Mouse (Mus musculus): ENCODE measurements around the gene Neu1. TPM values are rescaled to one million over a fixed set of nuclear protein-coding genes. Genes with fewer than 3 reads are reported as not detected.
"Not testable (repeated sequence)": the region's sequence is repeated elsewhere in the genome, so short reads cannot be mapped to it uniquely, and the experiment has no call there.

Gene Neu1
- total RNA-seq, 1 experiment from 2014 or later: 39.9 TPM

DNA sequence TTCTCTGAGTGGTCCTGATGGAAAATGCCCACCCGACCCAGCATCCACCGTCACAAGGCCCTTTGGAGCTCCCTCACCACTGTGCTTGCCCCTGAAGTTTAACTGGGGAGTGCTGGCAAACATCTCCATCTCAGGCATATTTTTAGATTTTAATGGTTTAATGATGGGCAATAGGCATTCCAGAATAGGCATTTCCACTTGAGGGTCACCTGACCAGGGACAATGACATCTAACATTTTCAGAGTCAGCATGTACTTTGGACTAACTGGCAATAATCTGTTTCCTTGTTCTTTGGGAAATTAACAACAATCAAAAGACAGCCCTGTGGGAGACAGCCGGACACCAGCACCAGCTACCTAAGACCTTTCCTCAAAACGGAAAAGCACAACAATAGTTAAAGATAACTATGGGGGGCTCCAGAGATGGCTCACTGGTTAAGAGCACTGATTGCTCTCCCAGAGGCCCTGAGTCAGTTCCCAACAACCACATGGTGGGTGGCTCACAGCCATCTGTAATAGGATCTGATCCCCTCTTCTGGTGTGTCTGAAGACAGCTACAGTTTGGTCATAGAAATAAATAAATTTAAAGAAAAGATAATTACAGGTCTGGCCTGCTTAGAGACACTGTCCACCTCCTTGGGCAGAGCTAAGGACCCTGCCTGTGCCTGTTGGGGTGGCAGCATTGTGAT, 12.2 kb downstream of the Neu1 start:
- no peak for ATAC-seq (replicated peaks; ENCODE audit: insufficient number of reproducible peaks, low FRiP score, low TSS enrichment, poor library complexity, severe bottlenecking)

DNA sequence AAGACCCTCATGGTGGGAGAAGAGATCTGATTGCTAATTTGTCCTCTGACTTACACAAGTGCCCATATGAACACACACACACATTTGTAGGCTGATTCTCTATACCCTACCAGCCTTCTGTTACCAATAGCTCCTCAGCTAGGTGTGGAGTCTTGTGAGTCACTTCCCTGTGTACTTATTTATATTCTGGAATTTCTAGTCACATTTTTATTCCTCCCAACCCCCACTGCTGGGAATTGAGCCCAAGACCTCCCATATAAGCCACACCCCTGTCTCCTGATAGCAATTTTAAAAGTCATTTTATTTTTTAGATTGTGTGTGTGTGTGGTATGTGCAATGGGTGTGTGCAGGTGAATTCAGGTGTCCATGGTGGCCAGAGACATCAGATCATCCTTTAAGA, 13.3 kb downstream of the Neu1 start:
- ATAC-seq (replicated peaks; ENCODE audit: insufficient number of reproducible peaks, low FRiP score, low TSS enrichment, poor library complexity, severe bottlenecking): no peak

- ATAC-seq (replicated peaks; ENCODE audit: insufficient number of reproducible peaks, low FRiP score, low TSS enrichment, poor library complexity, severe bottlenecking): no peak
These were observed 15.6 kb downstream of the Neu1 start for GRCm38 (mm10) chr17:34946486-34947140.

- ATAC-seq (replicated peaks; ENCODE audit: insufficient number of reproducible peaks, low FRiP score, low TSS enrichment, poor library complexity, severe bottlenecking): 0 out of 2 replicates have a peak, but pooled peaks have one; percentile 38
These were observed 16.6 kb downstream of the Neu1 start for GRCm38 (mm10) chr17:34947606-34948005.

DNA sequence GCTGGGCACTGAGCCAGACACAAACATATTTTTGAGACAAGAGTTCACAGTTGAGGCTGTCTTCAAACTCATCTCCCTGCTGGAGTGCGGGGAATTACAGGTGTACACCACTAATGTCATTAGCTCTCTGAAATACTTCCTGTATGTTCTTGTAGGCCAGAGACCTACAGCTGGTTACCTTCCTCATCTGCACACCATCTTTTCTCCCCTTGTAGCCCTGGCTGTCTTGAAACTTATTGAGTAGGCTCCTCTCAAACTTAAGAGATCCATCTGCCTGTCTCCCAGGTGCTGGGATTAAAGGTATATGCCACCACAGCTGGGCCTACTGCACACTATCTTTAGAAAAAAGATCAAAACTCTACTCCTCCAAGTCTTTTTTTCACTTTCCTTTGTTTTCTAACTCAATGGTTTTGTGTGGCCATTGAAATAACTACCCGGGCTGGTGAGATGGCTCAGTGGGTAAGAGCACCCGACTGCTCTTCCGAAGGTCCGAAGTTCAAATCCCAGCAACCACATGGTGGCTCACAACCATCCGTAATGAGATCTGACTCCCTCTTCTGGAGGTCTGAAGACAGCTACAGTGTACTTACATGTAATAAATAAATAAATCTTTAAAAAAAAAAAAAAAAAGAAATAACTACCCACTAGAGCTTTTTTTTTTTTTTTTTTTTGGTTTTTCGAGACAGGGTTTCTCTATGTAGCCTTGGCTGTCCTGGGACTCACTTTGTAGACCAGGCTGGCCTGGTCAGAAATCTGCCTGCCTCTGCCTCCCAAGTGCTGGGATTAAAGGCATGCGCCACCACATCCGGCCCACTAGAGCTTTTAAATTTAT, 17.9 kb downstream of the Neu1 start:
- ATAC-seq (replicated peaks; ENCODE audit: insufficient number of reproducible peaks, low FRiP score, low TSS enrichment, poor library complexity, severe bottlenecking): not testable (repeated sequence)

DNA sequence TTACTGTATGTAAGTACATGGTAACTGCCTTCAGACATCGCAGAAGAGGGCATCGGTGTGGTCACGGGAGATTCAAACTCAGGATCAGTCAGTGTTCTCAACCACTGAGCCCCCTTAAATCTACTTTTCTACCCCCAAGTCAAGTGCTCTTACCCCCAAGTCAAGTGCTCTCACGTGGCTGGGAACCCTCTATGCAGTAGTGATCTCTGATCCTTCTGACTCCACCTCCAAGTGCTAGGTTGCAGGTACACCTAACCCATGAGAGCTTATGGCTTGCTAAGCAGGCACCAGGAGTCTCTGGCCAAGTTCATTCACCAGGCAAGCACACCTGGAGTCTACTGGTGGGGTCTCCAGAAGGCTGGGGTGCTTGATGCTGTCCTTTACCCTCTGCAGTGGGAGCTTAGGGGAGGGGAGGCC, 18.5 kb downstream of the Neu1 start:
- no peak for ATAC-seq (replicated peaks; ENCODE audit: insufficient number of reproducible peaks, low FRiP score, low TSS enrichment, poor library complexity, severe bottlenecking)

DNA sequence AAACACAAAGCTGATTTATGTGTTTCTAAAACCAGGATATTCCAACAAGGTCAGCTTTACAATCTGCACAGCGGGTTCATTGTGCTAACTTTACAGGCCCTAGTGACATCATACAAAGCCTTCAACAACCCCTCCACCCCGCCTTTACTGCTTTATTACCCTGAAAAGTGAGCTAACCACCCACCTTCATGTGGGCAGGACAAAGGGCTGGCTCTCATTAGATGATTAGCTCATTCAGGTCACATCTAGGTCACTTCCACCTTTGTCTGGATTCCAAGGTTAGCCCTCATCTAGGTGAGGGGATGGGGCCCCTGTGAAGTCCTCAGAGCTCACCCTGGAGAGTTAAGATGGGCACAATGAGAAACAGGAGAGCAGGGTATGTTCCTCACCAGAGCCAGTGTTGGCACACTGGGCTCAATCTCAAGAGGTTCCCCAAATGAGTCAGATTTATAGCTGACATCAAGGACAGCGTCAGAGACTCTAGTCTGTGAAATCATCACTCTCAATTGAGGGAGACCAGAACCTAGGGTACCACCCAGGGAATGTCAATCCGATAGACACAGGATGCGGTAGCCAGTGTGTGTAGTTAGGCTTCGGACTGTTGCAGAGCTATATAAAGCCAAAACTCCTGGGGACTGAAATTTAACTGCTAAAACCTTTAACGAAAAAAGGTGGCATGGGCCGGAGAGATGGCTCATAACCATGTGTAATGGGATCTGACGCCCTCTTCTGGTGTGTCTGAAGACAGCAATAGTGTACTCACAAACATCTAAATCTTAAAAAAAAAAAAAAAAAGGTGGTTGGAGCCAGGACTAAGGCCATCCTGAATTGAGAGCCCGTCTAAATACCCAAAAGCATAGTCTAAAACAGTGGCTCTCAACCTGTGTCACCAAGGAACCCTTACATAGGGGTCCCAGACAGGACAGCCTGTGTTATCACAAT, 19.7 kb downstream of the Neu1 start:
- ATAC-seq (replicated peaks; ENCODE audit: insufficient number of reproducible peaks, low FRiP score, low TSS enrichment, poor library complexity, severe bottlenecking): no peak

DNA sequence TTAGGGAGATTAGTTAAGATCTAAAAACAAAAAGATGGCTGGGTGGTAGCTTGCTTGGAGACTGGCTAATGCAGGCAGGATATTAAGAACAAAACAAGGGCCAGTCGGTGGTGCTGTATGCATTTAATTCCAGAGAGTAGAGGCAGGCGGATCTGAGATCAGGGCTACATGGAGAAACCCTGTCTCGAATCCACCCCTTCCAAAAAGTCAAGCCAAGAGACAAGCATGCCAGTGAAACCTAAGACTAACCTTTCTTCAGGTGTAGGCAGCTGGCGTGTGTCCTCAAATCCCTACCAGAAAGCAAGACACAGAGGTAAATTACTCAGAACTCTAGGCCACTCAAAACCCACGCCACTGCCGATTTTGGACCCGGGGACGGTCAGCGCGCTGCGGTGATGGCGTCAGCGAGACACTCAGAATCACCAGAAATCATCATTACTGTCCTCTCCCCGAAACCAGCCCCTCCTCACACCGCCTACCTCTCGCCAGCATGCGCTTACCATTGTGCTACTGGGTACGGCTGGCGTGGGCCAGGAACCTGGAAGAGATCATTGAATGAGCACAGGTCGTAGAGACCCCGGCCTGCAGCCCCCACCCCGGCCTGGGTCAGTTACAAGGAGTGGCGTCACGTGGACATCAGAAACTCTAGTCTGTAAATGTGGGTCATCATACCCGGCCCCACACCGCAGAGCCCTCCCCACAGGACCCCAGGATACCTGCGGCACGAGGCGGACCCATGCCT, 20.8 kb downstream of the Neu1 start:
- 0 out of 2 replicates have a peak, but pooled peaks have one; percentile 5 for ATAC-seq (replicated peaks; ENCODE audit: insufficient number of reproducible peaks, low FRiP score, low TSS enrichment, poor library complexity, severe bottlenecking)

DNA sequence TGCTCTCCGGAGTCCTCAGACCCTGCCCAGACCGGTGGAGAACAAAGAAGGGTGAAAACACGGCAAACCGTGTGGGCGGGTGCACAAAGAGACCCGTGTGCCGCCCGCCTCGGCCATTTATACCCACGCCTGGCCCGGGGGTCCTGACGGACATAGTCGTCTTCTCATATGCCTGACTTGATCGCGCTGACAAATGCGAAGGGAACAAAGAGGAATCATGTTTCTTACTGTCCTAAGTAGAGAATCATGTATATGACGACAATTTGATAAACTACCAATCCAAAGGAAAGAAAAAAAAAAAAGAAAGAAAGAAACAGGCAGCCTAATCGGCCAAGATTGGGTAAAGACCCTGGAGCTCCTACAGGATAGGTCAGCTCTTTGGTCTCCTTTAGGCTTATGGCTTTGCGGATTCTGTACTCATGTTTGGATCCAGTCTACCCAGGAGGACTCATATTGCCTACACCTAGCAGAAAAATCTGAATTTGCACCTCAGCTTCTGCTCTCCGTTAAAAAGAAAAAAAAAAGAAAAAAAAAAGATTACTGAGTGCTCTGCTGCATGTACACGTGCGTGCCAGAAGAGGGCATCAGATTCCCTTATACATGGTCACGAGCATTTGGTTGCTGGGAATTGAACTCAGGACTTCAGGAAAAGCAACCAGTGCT, 21.5 kb downstream of the Neu1 start:
- peak; percentile 73 for ATAC-seq (replicated peaks; ENCODE audit: insufficient number of reproducible peaks, low FRiP score, low TSS enrichment, poor library complexity, severe bottlenecking)

DNA sequence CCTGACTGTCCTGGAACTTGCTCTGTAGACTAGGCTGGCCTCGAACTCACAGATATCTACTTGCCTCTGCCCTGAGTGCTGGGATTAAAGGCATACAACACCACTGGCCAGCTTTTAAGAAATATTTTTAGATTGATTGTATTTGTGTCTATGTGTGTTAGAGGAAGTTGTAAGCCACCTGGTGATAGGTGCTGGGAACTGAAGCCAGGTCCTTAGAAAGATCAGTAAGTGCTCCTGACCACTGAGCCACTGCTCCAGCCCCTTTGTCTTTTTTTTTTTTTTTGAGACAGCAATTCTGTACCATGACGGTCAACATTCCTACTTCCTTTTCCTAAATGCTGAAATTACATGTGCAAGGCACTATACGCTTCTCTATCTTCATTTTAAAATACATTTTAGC, 22.2 kb downstream of the Neu1 start:
- ATAC-seq (replicated peaks; ENCODE audit: insufficient number of reproducible peaks, low FRiP score, low TSS enrichment, poor library complexity, severe bottlenecking): no peak

GRCm38 (mm10) chr17:34953904-34954303, 22.9 kb downstream of the Neu1 start:
- ATAC-seq (replicated peaks; ENCODE audit: insufficient number of reproducible peaks, low FRiP score, low TSS enrichment, poor library complexity, severe bottlenecking): no peak

DNA sequence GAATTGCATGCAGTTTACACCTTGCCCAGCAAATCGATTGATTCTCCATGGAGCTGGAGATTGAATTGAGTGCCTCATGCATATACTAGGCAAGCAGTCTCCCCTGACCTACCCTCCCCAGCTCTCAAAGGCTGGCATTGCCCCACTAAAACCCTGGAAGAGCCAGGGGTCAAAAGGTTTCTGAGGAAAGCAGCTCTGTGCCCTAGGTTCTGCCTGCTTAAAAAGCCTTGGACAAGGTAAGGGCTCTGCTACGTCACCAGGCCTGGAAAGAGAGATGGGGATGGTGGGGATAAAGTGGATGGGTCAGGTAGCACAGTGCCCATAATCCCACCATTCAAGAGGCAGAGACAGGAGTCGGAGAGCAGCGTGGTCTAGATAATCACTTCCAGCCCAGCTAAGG, 23.8 kb downstream of the Neu1 start:
- ATAC-seq (replicated peaks; ENCODE audit: insufficient number of reproducible peaks, low FRiP score, low TSS enrichment, poor library complexity, severe bottlenecking): no peak

DNA sequence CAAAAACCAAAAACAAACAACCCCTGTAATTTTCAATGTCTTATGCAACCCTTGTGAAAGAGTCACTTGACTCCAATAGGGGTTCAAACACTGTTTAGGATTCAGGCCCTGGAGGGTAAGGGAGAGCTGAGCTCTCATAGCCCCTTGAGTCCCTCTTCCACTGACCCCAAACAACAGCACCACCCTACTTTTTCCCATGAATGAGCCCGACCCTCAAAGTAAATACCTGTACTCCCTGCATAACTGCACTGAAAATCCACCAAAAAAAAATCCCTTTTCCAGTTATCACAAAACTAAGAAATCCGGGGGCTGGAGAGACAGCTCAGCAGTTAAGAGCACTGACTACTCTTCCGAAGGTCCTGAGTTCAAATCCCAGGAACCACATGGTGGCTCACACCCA, 24.8 kb downstream of the Neu1 start:
- ATAC-seq (replicated peaks; ENCODE audit: insufficient number of reproducible peaks, low FRiP score, low TSS enrichment, poor library complexity, severe bottlenecking): no peak

DNA sequence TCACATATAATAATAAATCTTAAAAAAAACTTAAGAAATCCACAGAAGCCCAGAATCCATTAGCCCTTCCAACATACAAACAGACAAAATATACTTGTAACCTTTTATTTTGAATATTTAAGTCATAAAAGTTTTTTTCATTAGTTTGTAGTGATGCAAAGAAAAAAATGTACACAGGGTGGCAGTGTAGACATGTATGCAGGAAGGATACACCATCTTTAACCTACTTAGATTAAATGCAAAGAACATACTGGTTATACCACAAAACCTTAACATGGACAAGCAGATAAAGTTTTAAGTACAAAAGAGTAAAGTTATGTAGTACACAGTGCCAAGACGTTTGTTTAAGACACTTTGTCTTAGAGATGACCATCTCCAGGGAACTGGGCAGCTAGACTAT, 25.3 kb downstream of the Neu1 start:
- no peak for ATAC-seq (replicated peaks; ENCODE audit: insufficient number of reproducible peaks, low FRiP score, low TSS enrichment, poor library complexity, severe bottlenecking)

GRCm38 (mm10) chr17:34957291-34957690, 26.2 kb downstream of the Neu1 start:
- not testable (repeated sequence) for ATAC-seq (replicated peaks; ENCODE audit: insufficient number of reproducible peaks, low FRiP score, low TSS enrichment, poor library complexity, severe bottlenecking)

- ATAC-seq (replicated peaks; ENCODE audit: insufficient number of reproducible peaks, low FRiP score, low TSS enrichment, poor library complexity, severe bottlenecking): not testable (repeated sequence)
These were observed 26.9 kb downstream of the Neu1 start for GRCm38 (mm10) chr17:34957966-34958365.

DNA sequence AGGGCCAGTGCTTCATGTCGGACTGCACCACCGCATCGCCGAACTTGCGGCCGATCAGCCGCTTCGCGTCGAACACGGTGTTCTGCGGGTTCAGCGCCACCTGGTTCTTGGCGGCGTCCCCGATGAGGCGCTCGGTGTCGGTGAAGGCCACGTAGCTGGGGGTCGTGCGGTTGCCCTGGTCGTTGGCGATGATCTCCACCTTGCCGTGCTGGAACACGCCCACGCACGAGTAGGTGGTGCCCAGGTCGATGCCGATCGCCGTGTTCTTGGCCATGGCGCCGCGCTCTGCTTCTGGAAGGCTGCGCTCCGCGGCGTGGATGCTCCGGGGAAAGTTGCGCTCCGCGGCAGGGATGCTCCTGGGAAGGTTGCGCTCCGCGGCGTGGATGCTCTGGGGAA, 27.7 kb downstream of the Neu1 start:
- 0 out of 2 replicates have a peak, but pooled peaks have one; percentile 1 for ATAC-seq (replicated peaks; ENCODE audit: insufficient number of reproducible peaks, low FRiP score, low TSS enrichment, poor library complexity, severe bottlenecking)
